Mouse (Mus musculus) kidney, embryonic 16.5 days (tissue): ENCODE results near the gene Calcr. TPM values are rescaled to one million over a fixed set of nuclear protein-coding genes. Genes with fewer than 3 reads are reported as not detected.
A peak's percentile ranks its signal among the peaks of the same experiment; 100 is the strongest.
"Not testable (repeated sequence)": the region's sequence is repeated elsewhere in the genome, so short reads cannot be mapped to it uniquely, and the experiment has no call there.

Experiments used
- ATAC-seq: fragments of 200-750 bp; cut with Nextera tagmentation; 2 replicates; pipeline ENCODE4 v1.8.0; 2017; ENCODE audit warnings: moderate TSS enrichment; ENCODE audit not compliant: low FRiP score, low TSS enrichment
- H3K27ac ChIP-seq: fragments of 300-500 bp; sonication (generic); 2 replicates; pipeline ENCODE4 v1.5.1; 2014; ENCODE audit warnings: low read length
- H3K27me3 ChIP-seq: fragments of 300-500 bp; sonication (generic); 2 replicates; pipeline ENCODE4 v1.6.1; 2014; ENCODE audit warnings: low read length, control low read depth, mixed read lengths; ENCODE audit not compliant: insufficient read depth
- H3K36me3 ChIP-seq: fragments of 300-500 bp; sonication (generic); 2 replicates; pipeline ENCODE4 v1.6.1; 2014; ENCODE audit warnings: low read length, control low read depth, mixed read lengths; ENCODE audit not compliant: insufficient read depth
- H3K4me1 ChIP-seq: fragments of 300-500 bp; sonication (generic); 2 replicates; pipeline ENCODE4 v1.6.1; 2014; ENCODE audit warnings: low read length, control low read depth, mixed read lengths; ENCODE audit not compliant: insufficient read depth
- H3K4me2 ChIP-seq: fragments of 300-500 bp; sonication (generic); replicated peaks from 2 replicates; pipeline ENCODE4 v1.6.1; 2014; ENCODE audit warnings: low read depth, low read length
- H3K4me3 ChIP-seq: fragments of 300-500 bp; sonication (generic); 2 replicates; pipeline ENCODE4 v1.5.1; 2014; ENCODE audit warnings: mild to moderate bottlenecking, low read length
- H3K9ac ChIP-seq: fragments of 300-500 bp; sonication (generic); replicated peaks from 2 replicates; pipeline ENCODE4 v1.6.1; 2014; ENCODE audit warnings: low read length
- H3K9me3 ChIP-seq: fragments of 300-500 bp; sonication (generic); 2 replicates; pipeline ENCODE4 v1.6.1; 2016; ENCODE audit warnings: low read length, control low read depth
- WGBS: fragments of 180-500 bp; shearing (Covaris S2); extraction: QIAGEN DNeasy Blood & Tissue Kit; methylation state at CpG from one replicate; pipeline ENCODE4 v1.1.7; 2014; 5-methylcytosine and 5-hydroxymethylcytosine counted together
- microRNA counts: library from miRNA; unstranded; fragments of <30 nt; microRNA quantifications from one replicate; lab custom pipeline; 2016
- microRNA-seq: library from miRNA; unstranded; fragments of <30 nt; microRNA quantifications from one replicate; pipeline ENCODE4, GENCODE M21; 2016
- polyA plus RNA-seq: library from polyadenylated mRNA; unstranded; fragments of >200 nt; fragmentation: Nextera tagmentation; extraction: Ambion mirVana; gene quantifications from 2 replicates; pipeline ENCODE4 v1.2.1, GENCODE M21; 2015

Gene Calcr
- polyA plus RNA-seq, 1 experiment from 2014 or later = 0.26 TPM

DNA sequence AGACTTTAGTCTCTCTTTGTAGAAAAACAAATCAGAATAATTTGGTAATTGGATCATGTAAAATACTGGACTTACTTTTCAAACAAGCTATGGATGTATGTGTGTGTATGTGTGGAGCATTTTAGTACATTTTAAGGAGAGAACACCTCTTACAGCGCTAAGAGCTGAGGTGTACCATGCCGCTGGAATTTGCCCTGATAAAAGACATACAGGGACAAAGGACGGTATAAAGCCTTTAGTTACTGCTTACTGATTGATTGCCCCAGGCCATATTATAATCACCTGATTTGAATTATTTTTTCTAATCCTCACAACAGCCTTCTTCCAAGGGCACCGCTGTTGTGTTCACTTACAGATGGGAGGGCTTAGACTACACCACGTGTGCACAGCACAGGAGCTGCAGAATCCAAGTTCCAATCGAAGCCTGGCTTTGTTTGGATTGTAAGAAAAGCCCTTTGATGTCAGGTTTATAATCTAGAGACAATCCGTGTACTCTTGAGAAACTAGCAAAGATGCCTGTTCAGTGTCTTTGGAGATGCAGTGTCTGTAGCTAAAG lies 76.3 kb downstream of the Calcr start:
- Histone ChIP-seq H3K4me3 (no peak overlapping the region), H3K9ac (no peak overlapping the region), H3K9me3 (no peaks in the 10 kb centered on the region), H3K4me2 (no peak overlapping the region), H3K4me1 (no peaks in the 10 kb centered on the region), H3K27ac (no peak overlapping the region), H3K27me3 (no peaks in the 10 kb centered on the region), H3K36me3 (no peaks in the 10 kb centered on the region)
- 54% methylated on average over 7 of the region's 7 CpGs for WGBS
- no peak for ATAC-seq

DNA sequence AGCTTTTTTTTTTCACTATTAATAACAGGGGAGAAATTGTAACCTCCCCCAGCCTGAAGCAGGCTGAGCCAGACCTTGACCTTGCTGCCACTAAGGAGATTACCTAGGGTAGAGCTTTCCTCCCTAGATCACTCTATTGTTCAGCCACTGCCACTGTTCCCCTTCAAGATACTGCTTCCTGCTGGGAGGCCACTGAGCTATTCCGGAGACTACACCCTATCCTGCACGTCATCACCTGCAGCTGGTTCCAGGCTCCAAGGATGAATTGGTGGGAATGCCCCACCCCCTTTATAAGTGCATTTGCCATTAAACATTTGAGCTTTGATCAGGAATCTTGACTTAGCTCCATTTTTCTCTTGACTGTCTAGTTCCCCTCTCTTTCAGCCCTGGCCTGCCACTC lies 86.2 kb downstream of the Calcr start:
- H3K9ac ChIP-seq, H3K27me3 ChIP-seq, ATAC-seq, H3K27ac ChIP-seq, H3K4me2 ChIP-seq, H3K4me3 ChIP-seq, H3K4me1 ChIP-seq, H3K9me3 ChIP-seq, H3K36me3 ChIP-seq: not testable (repeated sequence)
- WGBS = 50% methylated on average over 2 of the region's 2 CpGs

DNA sequence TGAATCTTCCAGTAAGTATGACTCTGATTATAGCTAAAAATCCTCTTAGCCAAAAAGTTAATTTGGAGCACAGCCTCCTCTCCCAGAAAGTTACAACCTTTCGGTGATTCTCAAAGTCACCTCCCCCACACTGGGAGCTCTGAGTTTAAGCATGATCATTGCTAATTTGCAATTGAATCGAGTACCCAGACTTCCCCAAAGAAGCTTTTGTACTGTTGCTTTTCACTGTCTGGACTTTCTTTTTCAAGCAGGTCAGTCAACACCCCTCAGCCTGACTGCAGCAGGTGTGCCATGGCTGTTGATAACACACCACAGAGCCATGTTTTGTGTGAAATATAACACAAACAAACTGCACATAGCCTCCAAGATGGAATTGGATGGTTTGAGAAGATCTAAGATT lies 86.7 kb downstream of the Calcr start:
- Histone ChIP-seq H3K9ac (no peak overlapping the region), H3K4me1 (no peaks in the 10 kb centered on the region), H3K27ac (no peak overlapping the region), H3K4me2 (no peak overlapping the region), H3K4me3 (no peak overlapping the region), H3K9me3 (no peaks in the 10 kb centered on the region), H3K27me3 (no peaks in the 10 kb centered on the region), H3K36me3 (no peaks in the 10 kb centered on the region)
- no peak for ATAC-seq
- WGBS = 74% methylated on average over 2 of the region's 2 CpGs

DNA sequence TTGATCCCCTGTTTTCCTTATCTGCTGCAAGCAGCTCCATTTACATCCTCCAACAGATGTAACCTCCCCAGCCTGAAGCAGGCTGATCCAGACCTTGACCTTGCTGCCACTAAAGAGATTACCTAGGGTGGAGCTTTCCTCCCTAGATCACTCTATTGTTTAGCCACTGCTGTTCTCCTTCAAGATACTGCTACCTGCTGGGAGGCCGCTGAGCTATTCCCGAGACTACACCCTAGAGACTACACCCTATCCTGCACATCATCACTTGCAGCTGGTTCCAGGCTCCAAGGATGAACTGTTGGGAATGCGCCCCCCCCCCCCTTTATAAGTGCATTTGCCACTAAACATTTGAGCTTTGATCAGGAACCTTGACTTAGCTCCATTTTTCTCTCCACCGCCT lies 92.6 kb downstream of the Calcr start:
- H3K9ac ChIP-seq, H3K9me3 ChIP-seq, H3K4me2 ChIP-seq, ATAC-seq, H3K27me3 ChIP-seq, H3K36me3 ChIP-seq, H3K4me1 ChIP-seq, H3K4me3 ChIP-seq, H3K27ac ChIP-seq: not testable (repeated sequence)
- 79% methylated on average over 4 of the region's 4 CpGs for whole genome bisulfite sequencing

DNA sequence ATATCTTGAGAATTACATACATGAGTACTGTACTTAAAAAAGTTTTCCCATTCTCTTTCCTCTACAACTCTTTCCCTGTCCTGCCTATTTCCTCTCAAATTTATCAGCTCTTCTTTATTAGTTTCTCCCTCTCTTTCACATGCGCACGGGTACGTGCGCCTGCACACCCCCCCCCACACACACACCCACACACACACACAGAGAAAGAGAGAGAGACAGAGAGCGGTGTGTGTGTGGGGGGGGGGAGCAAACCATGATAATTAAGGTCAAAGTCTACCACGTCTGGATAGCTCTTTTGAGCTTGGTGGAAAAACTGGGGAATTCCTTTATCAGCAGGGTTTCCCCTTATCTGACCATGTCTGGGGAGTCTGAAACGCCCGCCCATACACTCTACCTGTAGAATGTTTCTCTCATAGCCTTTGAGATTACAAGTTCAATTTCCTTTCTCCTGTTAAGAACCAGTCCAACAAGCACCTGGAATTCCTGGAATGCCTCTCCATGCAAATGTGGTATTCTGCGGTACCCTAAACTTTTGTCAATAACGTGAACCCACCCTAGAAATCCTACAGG lies 100.3 kb downstream of the Calcr start:
- H3K9me3 ChIP-seq = no peaks in the 10 kb centered on the region
- ATAC-seq = no peak
- 71% methylated on average over 10 of the region's 10 CpGs for WGBS
- H3K4me1 ChIP-seq = no peaks in the 10 kb centered on the region
- H3K4me3 ChIP-seq = no peak overlapping the region
- no peak overlapping the region for H3K9ac ChIP-seq
- no peak overlapping the region for H3K27ac ChIP-seq
- H3K4me2 ChIP-seq = no peak overlapping the region
- H3K27me3 ChIP-seq = no peaks in the 10 kb centered on the region
- no peaks in the 10 kb centered on the region for H3K36me3 ChIP-seq

DNA sequence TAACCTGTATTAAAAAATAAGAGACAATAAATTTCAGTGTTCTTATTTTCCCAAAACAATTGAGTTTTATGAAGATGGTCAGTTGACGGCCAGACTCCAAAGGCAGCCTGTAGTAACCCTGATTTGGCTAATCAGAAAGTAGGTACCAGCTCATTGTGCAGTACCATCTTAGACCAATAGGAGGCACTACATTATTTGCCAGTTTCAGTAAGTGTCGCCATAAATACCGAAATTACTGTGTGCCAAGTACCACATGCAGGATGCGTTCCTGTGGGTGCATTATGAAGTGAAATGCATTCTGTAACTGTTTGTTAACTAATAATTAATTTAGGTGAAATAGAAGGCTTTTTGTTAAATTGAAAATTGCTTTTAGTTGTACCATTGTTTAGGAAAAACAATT lies 106.1 kb downstream of the Calcr start:
- ATAC-seq = no peak
- Histone ChIP-seq H3K27me3 (no peaks in the 10 kb centered on the region), H3K36me3 (no peaks in the 10 kb centered on the region), H3K4me3 (no peak overlapping the region), H3K9ac (no peak overlapping the region), H3K27ac (no peak overlapping the region), H3K9me3 (no peaks in the 10 kb centered on the region; the same call in 1 of the 2 replicates), H3K4me1 (no peaks in the 10 kb centered on the region), H3K4me2 (no peak overlapping the region)
- 94% methylated on average over 4 of the region's 4 CpGs for WGBS

MicroRNAs encoded within 50 kb of the gene (microRNA counts, 519-probe panel; counts per million panel counts)
- microRNA mmu-miR-489 (lab: Ali Mortazavi, UCI) = 2,336 counts per million, percentile 58 among the panel's probes with 10 or more counts
- microRNA mmu-miR-653 (lab: Ali Mortazavi, UCI) = 104 counts per million, percentile 35 among the panel's probes with 10 or more counts

Small RNA genes within 50 kb of the gene (microRNA-seq; reads per million reads assigned to microRNA genes)
- gene Mir489 (1.3 reads per million), gene Mir653 (1.7 reads per million, percentile 5 among the genes with 10 or more reads in this experiment)

Other genes with a start within 250 kb of the Calcr start
- gene Tfpi2, start 224.2 kb upstream of the Calcr start, polyA plus RNA-seq = 4.6 and 4.8 TPM in 2 replicates
- not detected in 2 replicates for gene Gngt1, start 229.1 kb upstream of the Calcr start, polyA plus RNA-seq
- 69.2 and 72.1 TPM in 2 replicates for gene Gng11, start 239.2 kb upstream of the Calcr start, polyA plus RNA-seq